In the genomic region with DNA sequence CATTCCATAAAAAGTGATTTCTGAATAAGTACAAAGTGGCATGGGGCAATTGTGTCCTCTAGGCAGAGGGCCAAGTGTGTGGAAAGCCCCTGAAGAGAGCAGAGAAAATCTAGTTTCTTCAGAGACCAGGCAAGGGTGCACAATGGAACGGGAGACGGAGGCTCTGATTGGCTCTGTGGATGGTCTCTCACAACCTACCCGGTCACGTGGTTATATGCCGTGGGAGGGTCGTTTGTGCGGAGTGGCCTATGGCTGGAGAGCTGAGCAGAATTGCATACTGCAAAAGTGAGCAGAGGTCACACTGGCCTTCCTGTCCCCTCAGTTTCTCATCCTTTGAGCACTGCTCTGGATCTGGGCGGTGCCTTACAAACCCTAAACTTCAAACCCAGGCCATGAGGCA, we compare ENCODE assay signal across 9 mouse cellular contexts. TPM values are rescaled to one million over a fixed set of nuclear protein-coding genes. Genes with fewer than 3 reads are reported as not detected.
A peak's percentile ranks its signal among the peaks of the same experiment; 100 is the strongest.
DNase-seq lines count a peak whose midpoint lies in the region; ATAC-seq and TF ChIP-seq lines count a peak whose summit lies in the region.
"Had no signal": no experiment of that assay in that cellular context is flagged by ENCODE, and none has a peak within 500 bp of the region (broad histone marks: within the 10 kb centered on the region; RNA-seq: fewer than 3 reads in every experiment).

No protein-coding gene starts in this region.

- no peak for DNase-seq in kidney, postnatal 25 days
- peak; percentile 74 for DNase-seq in ES-E14 (ENCODE audit: low read depth, low spot score)
- DNase-seq in T-cell, adult 2 months (ENCODE audit: low spot score), result no peak
- no peak for DNase-seq in thymus, postnatal 14 days
- no peak for DNase-seq in left cerebral cortex, postnatal 14 days (ENCODE audit: low spot score in 2 of 2)

- no peak overlapping the region; the same call in 1 of the 2 replicates for H3K27ac ChIP-seq in kidney, embryonic 14.5 days (ENCODE audit: low read depth, low read length)
- peak overlapping the region; percentile 3; the same call in 1 of the 2 replicates for H3K27ac ChIP-seq in ES-E14 (ENCODE audit: insufficient read depth, low read depth, low read length, poor library complexity, severe bottlenecking)
- peak overlapping the region; percentile 88 for H3K27ac ChIP-seq in brown adipose tissue, adult 24 weeks (replicated peaks; ENCODE audit: low read depth, low read length)
- peak overlapping the region; percentile 23 for H3K27ac ChIP-seq in lung, embryonic 16.5 days (ENCODE audit: low read length)
- H3K27ac ChIP-seq: liver, embryonic 14.5 days had no signal

- no peaks in the 10 kb centered on the region for H3K9me3 ChIP-seq in kidney, embryonic 14.5 days (ENCODE audit: control insufficient read depth, low read length)
- H3K9me3 ChIP-seq in ES-E14 (ENCODE audit: control insufficient read depth, insufficient read depth, low read depth, low read length), result no peaks in the 10 kb centered on the region
- no peaks in the 10 kb centered on the region for H3K9me3 ChIP-seq in lung, embryonic 16.5 days (ENCODE audit: control insufficient read depth, low read length)

- no peak overlapping the region for H3K9ac ChIP-seq in kidney, embryonic 14.5 days (ENCODE audit: low read depth, low read length)
- peak overlapping the region; percentile 67; the same call in 1 of the 2 replicates for H3K9ac ChIP-seq in ES-E14 (ENCODE audit: insufficient read depth, low read depth, low read length, poor library complexity, severe bottlenecking)
- no peak overlapping the region for H3K9ac ChIP-seq in lung, embryonic 16.5 days (ENCODE audit: low read length)
- H3K9ac ChIP-seq: liver, embryonic 14.5 days had no signal

- intact Hi-C loops in left cerebral cortex, postnatal 14 days (cut with DNase I), result no loop called here

- in situ Hi-C loops in ES-E14 (cut with MboI; ENCODE audit: low sequenced_read_pairs in 2 of 2, unreplicated experiment in 2 of 2), result no loop called here

- no peaks in the 10 kb centered on the region for H3K4me1 ChIP-seq in kidney, embryonic 14.5 days (ENCODE audit: control insufficient read depth, insufficient read depth, low read length)
- H3K4me1 ChIP-seq in ES-E14 (ENCODE audit: control insufficient read depth in 2 of 2, insufficient read depth in 2 of 2, low read length in 2 of 2, poor library complexity in 1 of 2), result peaks cover 8 to 12% of the 10 kb centered on the region in 2 experiments
- H3K4me1 ChIP-seq in brown adipose tissue, adult 24 weeks (ENCODE audit: control insufficient read depth, insufficient read depth, insufficient read length, low read length), result peaks cover 25% of the 10 kb centered on the region
- peaks cover 7% of the 10 kb centered on the region; the same call in 1 of the 2 replicates for H3K4me1 ChIP-seq in lung, embryonic 16.5 days (replicated peaks; ENCODE audit: control insufficient read depth, insufficient read depth, low read length)

- H3K36me3 ChIP-seq in kidney, embryonic 14.5 days (ENCODE audit: control insufficient read depth, insufficient read depth, low read length), result no peaks in the 10 kb centered on the region
- no peaks in the 10 kb centered on the region for H3K36me3 ChIP-seq in ES-E14 (ENCODE audit: control insufficient read depth, insufficient read depth, low read length, poor library complexity, severe bottlenecking)
- H3K36me3 ChIP-seq in lung, embryonic 16.5 days (ENCODE audit: control insufficient read depth, insufficient read depth, low read length), result no peaks in the 10 kb centered on the region

- ATAC-seq in kidney, embryonic 14.5 days (ENCODE audit: low FRiP score, low TSS enrichment), result peak; percentile 52; the same call in 1 of the 2 replicates
- ATAC-seq in lung, embryonic 16.5 days (ENCODE audit: low read depth), result peak; percentile 61

- no peak overlapping the region for H3K4me3 ChIP-seq in kidney, embryonic 14.5 days (ENCODE audit: low read length)
- H3K4me3 ChIP-seq in ES-E14 (ENCODE audit: insufficient read depth in 1 of 2, low read depth in 1 of 2, low read length in 2 of 2, poor library complexity in 1 of 2, severe bottlenecking in 1 of 2), result peak overlapping the region; percentile 61 to 77
- H3K4me3 ChIP-seq in brown adipose tissue, adult 24 weeks (ENCODE audit: insufficient read depth, low read depth, low read length), result no peak overlapping the region
- H3K4me3 ChIP-seq in lung, embryonic 16.5 days (ENCODE audit: low read length), result no peak overlapping the region

- H3K4me2 ChIP-seq in kidney, embryonic 14.5 days (replicated peaks; ENCODE audit: low read depth, low read length), result no peak overlapping the region
- no peak overlapping the region for H3K4me2 ChIP-seq in lung, embryonic 16.5 days (ENCODE audit: low read depth, low read length)

- WGBS in kidney, embryonic 14.5 days, result 77% methylated on average over 8 of the region's 8 CpGs
- WGBS in lung, embryonic 16.5 days, result 73% methylated on average over 8 of the region's 8 CpGs

- no peaks in the 10 kb centered on the region for H3K27me3 ChIP-seq in kidney, embryonic 14.5 days (ENCODE audit: control insufficient read depth, insufficient read depth, low read length)
- no peaks in the 10 kb centered on the region for H3K27me3 ChIP-seq in lung, embryonic 16.5 days (ENCODE audit: control insufficient read depth, insufficient read depth, low read depth, low read length)

TF ChIP-seq in ES-E14, 5 proteins besides CTCF, POLR2A, EP300 and RAD21:
- TF ChIP-seq HCFC1 (IDR thresholded peaks at IDR 0.05; ENCODE audit: borderline replicate concordance, insufficient read depth, low read length) (no peak), CHD2 (IDR thresholded peaks at IDR 0.05; ENCODE audit: low read depth, low read length) (0 out of 2 replicates have a peak, but pooled peaks have one; percentile 37)

RNA-seq across cellular contexts. Expression of a gene that starts 5.9 kb away (rescaled TPM):
- 65.6 and 95.8 TPM in 2 replicates for polyA plus RNA-seq in kidney, embryonic 14.5 days (2014; fragmentation: Nextera tagmentation; extraction: Ambion mirVana)
- total RNA-seq in ES-E14 (2012; rRNA removed), result 169 and 217 TPM in 2 replicates
- polyA plus RNA-seq in brown adipose tissue, adult 24 weeks (2012; ENCODE audit: insufficient read depth, insufficient read length, missing spikeins), result 14.9 and 28.2 TPM in 2 replicates
- 62.9 and 79.0 TPM in 2 replicates for polyA plus RNA-seq in lung, embryonic 16.5 days (2015; fragmentation: Nextera tagmentation; extraction: Ambion mirVana)
- total RNA-seq in left cerebral cortex, postnatal 14 days (2021), result 10 to 100 TPM; 27.1 to 29.7 TPM

Comparison
In these comparisons a context has a peak if more than half of its experiments do, and no peak if none do; other contexts are left out.
1. H3K4me3 ChIP-seq: peak in ES-E14 (2 of 2); none in kidney, embryonic 14.5 days (single experiment), brown adipose tissue, adult 24 weeks (single experiment) and lung, embryonic 16.5 days (single experiment).